Mouse (Mus musculus) kidney, adult 2 months (tissue): Measurements from ENCODE around the gene Igf2bp2. TPM values are rescaled to one million over a fixed set of nuclear protein-coding genes. Genes with fewer than 3 reads are reported as not detected.
A peak's percentile ranks its signal among the peaks of the same experiment; 100 is the strongest.

ENCODE experiments used
- DNase-seq: peaks from one replicate; pipeline ENCODE4 v3.0.0; 2021
- H3K27ac ChIP-seq: fragments of 200-500 bp; 2 replicates; pipeline ENCODE4 v1.5.1; 2012; ENCODE audit warnings: low read depth, low read length, control low read depth, inconsistent platforms; ENCODE audit not compliant: insufficient read depth
- H3K27me3 ChIP-seq: fragments of 200-500 bp; replicated peaks from 2 replicates; pipeline ENCODE4 v1.6.1; 2012; ENCODE audit warnings: mild to moderate bottlenecking, moderate library complexity, low read length, inconsistent platforms; ENCODE audit not compliant: control insufficient read depth, insufficient read depth
- H3K36me3 ChIP-seq: fragments of 200-500 bp; 2 replicates; pipeline ENCODE4 v1.6.1; 2012; ENCODE audit warnings: mild to moderate bottlenecking, moderate library complexity, low read length, inconsistent platforms; ENCODE audit not compliant: control insufficient read depth, insufficient read depth
- H3K4me1 ChIP-seq: fragments of 200-500 bp; 2 replicates; pipeline ENCODE4 v1.6.1; 2011; ENCODE audit warnings: low read length; ENCODE audit not compliant: control insufficient read depth, insufficient read depth
- H3K4me3 ChIP-seq: fragments of 200-500 bp; 2 replicates; pipeline ENCODE4 v1.5.1; 2011; ENCODE audit warnings: mild to moderate bottlenecking, low read depth, low read length, control low read depth; ENCODE audit not compliant: insufficient read depth
- CTCF ChIP-seq: fragments of 200-500 bp; conservative IDR thresholded peaks from 2 replicates; pipeline ENCODE4 v1.5.1; 2011; ENCODE audit warnings: low read depth, mild to moderate bottlenecking, control low read depth, low read length, moderate library complexity, mixed read lengths; ENCODE audit not compliant: insufficient read depth, insufficient read length
- POLR2A ChIP-seq: fragments of 200-500 bp; IDR thresholded peaks from one replicate; pipeline ENCODE4 v1.6.1; 2011; ENCODE audit warnings: low read depth, low read length, control low read depth
- WGBS: fragments of 180-500 bp; shearing (Covaris S2); methylation state at CpG from one replicate; pipeline ENCODE4 v1.1.7; 2018; 5-methylcytosine and 5-hydroxymethylcytosine counted together
- polyA plus RNA-seq: library from polyadenylated mRNA; depleted of rRNA; stranded (reverse); fragments of >200 nt; gene quantifications from 2 replicates; pipeline ENCODE4 v1.2.3, GENCODE M21; 2012; rRNA removed

Igf2bp2 gene
- polyA plus RNA-seq = 2.1 and 2.3 TPM in 2 replicates

DNA sequence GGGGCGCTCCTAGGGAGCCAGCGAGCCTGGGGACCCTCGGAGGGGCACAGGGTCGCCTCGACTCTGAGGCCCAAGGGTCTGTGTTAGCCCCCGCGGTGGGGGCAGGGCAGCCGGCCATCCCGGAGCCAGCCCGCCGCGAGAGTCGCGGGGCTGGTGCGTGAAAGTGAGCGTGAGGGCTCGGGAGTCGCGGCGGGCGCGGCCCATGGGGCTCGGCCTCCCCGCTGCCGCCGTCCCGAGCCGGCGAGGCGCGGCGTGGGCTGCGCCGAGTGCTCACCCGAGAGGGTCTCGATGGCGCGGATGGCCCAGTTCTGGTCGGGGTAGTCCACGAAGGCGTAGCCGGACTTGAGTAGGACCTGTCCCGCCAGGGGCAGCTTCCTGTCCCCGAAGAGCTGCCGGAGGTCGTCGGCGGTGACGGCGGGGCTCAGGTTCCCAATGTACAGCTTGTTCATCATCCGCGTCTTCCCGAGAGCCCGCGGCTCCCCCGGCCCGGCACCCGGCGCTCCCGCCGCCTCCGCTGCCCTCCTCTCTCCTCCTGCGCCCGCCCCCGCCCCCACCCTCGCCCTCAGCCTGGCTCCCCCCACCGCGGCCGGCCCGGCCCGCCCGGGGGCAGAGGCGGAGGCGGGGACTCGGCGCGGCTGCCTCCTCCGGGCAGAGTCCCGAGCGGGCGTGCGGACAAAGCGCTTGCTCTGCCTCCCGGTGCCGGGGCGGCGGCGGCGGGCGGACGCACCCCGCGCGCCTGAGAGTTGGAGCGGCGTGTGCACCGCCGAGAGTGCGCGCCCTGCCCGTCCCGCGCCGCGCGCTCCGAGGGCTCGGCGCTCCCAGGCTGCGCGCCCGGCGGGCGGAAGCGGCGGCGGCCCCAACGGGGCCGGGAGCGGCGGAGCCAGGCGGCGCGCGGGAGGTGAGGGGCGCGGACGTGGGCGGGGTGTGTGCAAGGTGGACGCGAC lies at the start of gene Igf2bp2:
Gene Igf2bp2 (minus strand): TSS at position 788 of the 944 bp plus-strand sequence.
- WGBS = 2% methylated on average over 126 of the region's 131 CpGs
- TF ChIP-seq CTCF = no peak
- no peak for TF ChIP-seq POLR2A
- Histone ChIP-seq H3K4me1 (no peaks in the 10 kb centered on the region), H3K4me3 (peak within 1 kb of the TSS; percentile 92), H3K36me3 (no peaks in the 10 kb centered on the region), H3K27ac (no peak within 1 kb of the TSS), H3K27me3 (peaks cover 3% of the 10 kb centered on the region; the same call in 1 of the 2 replicates)
- DNase-seq = peak; percentile 73

DNA sequence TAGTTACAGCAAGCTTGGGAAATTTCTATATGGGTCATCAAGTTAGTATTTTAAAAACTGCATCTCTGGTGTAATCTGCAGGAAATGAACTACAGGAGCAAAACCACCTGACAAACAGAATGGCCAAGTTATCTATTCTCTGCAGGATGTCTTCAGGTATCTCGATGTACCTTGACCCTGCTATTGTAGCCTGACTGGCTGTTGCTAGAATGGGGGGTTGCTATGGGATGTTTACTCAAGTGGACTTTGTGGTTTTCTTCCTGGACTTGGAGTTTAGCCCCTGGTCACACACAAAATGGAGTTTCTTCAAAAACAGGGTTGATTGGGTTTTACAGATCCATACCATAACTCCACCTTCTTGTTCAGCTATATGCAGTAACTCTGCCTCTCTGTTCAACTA lies 40.4 kb upstream of the Igf2bp2 start:
- 93% methylated on average over 1 of the region's 1 CpGs for WGBS
- Histone ChIP-seq H3K4me3 (no peak overlapping the region), H3K27ac (no peak overlapping the region), H3K27me3 (no peaks in the 10 kb centered on the region), H3K4me1 (no peaks in the 10 kb centered on the region), H3K36me3 (no peaks in the 10 kb centered on the region)
- TF ChIP-seq POLR2A = no peak
- TF ChIP-seq CTCF = no peak
- no peak for DNase-seq

- Histone ChIP-seq H3K4me3 (no peak overlapping the region), H3K4me1 (no peaks in the 10 kb centered on the region), H3K27ac (no peak overlapping the region), H3K36me3 (no peaks in the 10 kb centered on the region), H3K27me3 (no peaks in the 10 kb centered on the region)
- no peak for DNase-seq
- TF ChIP-seq POLR2A = no peak
- 71% methylated on average over 3 of the region's 3 CpGs for WGBS
Observed at GRCm38 (mm10) chr16:22201858-22202257, 38.8 kb upstream of the Igf2bp2 start.

DNA sequence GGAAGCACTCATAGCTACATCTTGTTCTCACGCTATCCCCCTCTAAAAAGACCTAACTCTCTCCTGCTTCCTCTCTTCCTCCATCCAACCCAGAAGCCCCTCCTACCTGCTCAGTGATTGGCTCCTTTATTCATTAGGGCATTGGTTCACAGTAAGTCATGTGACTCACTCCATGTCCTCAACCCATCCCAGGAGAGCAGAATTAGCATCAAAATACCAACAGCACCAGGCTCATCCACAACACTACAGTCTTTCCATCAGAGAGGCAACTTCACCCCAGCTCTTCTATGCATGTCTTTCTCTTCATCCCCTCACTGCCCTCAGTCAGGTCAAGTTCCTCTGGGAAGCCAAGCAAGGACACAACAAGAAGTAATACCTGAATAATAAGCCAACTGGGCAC lies 37.4 kb upstream of the Igf2bp2 start:
- WGBS = 73% methylated on average over 1 of the region's 1 CpGs
- TF ChIP-seq CTCF = no peak
- no peak for TF ChIP-seq POLR2A
- H3K36me3 ChIP-seq = no peaks in the 10 kb centered on the region
- no peak overlapping the region for H3K4me3 ChIP-seq
- DNase-seq = no peak
- no peaks in the 10 kb centered on the region for H3K27me3 ChIP-seq
- no peak overlapping the region for H3K27ac ChIP-seq
- no peaks in the 10 kb centered on the region for H3K4me1 ChIP-seq

DNA sequence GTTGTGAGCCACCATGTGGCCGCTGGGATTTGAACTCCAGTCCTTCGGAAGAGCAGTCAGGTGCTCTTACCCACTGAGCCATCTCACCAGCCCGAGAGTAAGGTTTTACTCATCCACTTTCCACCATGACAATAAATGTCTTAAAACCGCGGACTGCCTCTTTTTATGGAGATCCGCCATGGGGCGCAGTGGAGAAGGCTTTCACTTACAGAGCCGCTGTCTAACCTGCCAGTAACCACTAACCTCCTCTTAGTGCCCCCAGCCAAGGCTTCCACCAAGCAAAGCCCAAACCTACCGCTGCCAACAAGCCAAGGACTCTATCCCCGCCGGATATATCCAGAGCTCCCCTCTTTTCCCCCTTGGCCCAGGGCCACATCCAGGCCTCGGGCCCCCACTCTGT lies 24.3 kb upstream of the Igf2bp2 start:
- WGBS = 84% methylated on average over 12 of the region's 12 CpGs
- no peaks in the 10 kb centered on the region for H3K4me1 ChIP-seq
- DNase-seq = no peak
- H3K27me3 ChIP-seq = no peaks in the 10 kb centered on the region
- no peak overlapping the region for H3K27ac ChIP-seq
- no peaks in the 10 kb centered on the region for H3K36me3 ChIP-seq
- H3K4me3 ChIP-seq = no peak overlapping the region
- no peak for TF ChIP-seq CTCF
- TF ChIP-seq POLR2A = no peak

DNA sequence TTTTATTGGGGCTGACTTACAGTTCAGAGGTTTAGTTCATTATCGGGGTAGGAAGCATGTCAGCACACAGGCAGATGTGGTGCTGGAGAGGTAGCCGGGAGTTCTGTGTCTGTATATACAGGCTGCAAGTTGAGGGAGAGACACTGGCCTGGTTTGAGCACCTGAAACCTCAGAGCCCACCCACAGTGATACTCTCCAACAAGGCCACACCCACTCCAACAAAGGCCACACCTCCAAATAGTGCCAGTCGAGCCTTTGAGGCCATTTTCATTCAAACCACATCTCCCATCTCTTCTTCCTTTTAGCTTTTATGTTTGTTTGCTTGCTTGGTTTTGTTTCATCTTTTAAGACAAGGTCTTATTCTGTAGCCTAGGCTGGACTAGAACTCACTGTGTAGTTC lies 22.3 kb upstream of the Igf2bp2 start:
- 86% methylated on average over 3 of the region's 3 CpGs for WGBS
- Histone ChIP-seq H3K4me1 (no peaks in the 10 kb centered on the region), H3K27me3 (no peaks in the 10 kb centered on the region), H3K36me3 (no peaks in the 10 kb centered on the region), H3K27ac (no peak overlapping the region), H3K4me3 (no peak overlapping the region)
- no peak for TF ChIP-seq POLR2A
- DNase-seq = no peak

- over 99% methylated on average over 5 of the region's 5 CpGs for WGBS
- TF ChIP-seq POLR2A = no peak
- no peak for TF ChIP-seq CTCF
- Histone ChIP-seq H3K4me3 (no peak overlapping the region), H3K27ac (no peak overlapping the region), H3K36me3 (no peaks in the 10 kb centered on the region), H3K4me1 (no peaks in the 10 kb centered on the region), H3K27me3 (no peaks in the 10 kb centered on the region)
- DNase-seq = no peak
Observed at GRCm38 (mm10) chr16:22184113-22184512, 21.0 kb upstream of the Igf2bp2 start.
